Mouse (Mus musculus) adrenal gland, adult 18-20 months (tissue): Measurements from ENCODE around the gene Cry2. TPM values are rescaled to one million over a fixed set of nuclear protein-coding genes. Genes with fewer than 3 reads are reported as not detected.
"Not testable (repeated sequence)": the region's sequence is repeated elsewhere in the genome, so short reads cannot be mapped to it uniquely, and the experiment has no call there.

Source experiments
- DNase-seq, 2 experiments: peaks; one replicate each; pipeline ENCODE4 v3.0.0; 2021 to 2022; ENCODE audit warnings: low spot score in 2 of 2
- long read RNA-seq, 2 experiments: library from polyadenylated mRNA; stranded (forward); transcript quantifications; one replicate each; pipeline ENCODE4 v2.0.0; 2021
- total RNA-seq, 2 experiments: library from RNA; stranded (reverse); gene quantifications; 1 replicate in 1 of 2; 2 replicates in 1 of 2; pipeline ENCODE4 v1.2.3; 2021

Gene Cry2
- total RNA-seq = 10 to 100 TPM; 20.6 to 46.2 TPM
- long read RNA-seq, experiment 1, transcript Cry2-201 (12 exons, 3,976 nt) = major isoform, 11 of 18 reads
- long read RNA-seq, experiment 1, partial matches to known transcripts = 3 of 18 reads
- long read RNA-seq, experiment 1, other reads (novel, unspliced or antisense) = 2 of 18 reads
- long read RNA-seq, experiment 2, transcript Cry2-201 (12 exons, 3,976 nt) = major isoform, 12 of 33 reads
- long read RNA-seq, experiment 2, partial matches to known transcripts = 19 of 33 reads
- long read RNA-seq, experiment 2, other reads (novel, unspliced or antisense) = 0 of 33 reads

GRCm38 (mm10) chr2:92433578-92434374 lies at the start of gene Cry2:
Gene Cry2 (minus strand): TSS chr2:92434043.
- DNase-seq = peak; percentile 96

DNA sequence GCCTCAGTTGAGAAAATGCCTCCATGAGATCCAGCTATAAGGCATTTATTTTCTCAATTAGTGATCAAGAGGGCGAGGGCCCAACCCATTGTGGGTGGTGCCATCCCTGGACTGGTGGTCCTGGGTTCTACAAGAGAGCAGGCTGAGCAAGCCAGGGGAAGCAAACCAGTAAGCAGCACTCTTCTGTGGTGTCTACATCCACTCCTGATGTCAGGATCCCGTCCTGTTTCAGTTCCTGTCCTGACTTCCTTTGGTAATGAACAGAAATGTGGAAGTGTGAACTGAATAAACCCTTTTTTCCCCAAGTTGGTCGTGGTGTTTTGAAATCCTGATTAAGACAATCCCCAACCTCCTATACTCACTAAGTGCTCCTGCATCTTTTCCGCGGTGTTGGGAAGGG lies 49.7 kb upstream of the Cry2 start:
- no peak for DNase-seq

DNA sequence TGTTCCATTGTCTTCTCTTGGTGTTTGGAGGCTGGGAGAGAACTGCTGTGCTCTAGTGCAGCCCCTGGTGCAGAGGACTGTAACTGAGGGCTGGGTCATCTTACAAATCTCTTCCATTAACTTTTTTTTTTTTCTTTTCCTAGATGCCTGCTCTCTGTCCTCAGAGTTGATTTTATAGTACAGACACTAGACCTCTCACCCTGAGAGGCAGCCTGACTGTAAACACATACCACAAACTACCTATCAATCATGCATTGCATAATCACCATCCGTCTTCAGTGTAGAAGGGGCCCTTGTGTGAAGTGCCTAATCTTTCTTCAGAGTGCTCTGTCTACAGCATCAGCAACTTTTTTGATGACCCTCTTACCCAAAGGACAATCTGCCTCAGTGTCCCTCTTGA lies 48.7 kb upstream of the Cry2 start:
- no peak for DNase-seq

GRCm38 (mm10) chr2:92478313-92478688 lies 44.5 kb upstream of the Cry2 start:
- no peak for DNase-seq

GRCm38 (mm10) chr2:92477672-92478312 lies 43.9 kb upstream of the Cry2 start:
- no peak for DNase-seq

- DNase-seq = not testable (repeated sequence)
Measured at GRCm38 (mm10) chr2:92476580-92476979, 42.7 kb upstream of the Cry2 start.

DNA sequence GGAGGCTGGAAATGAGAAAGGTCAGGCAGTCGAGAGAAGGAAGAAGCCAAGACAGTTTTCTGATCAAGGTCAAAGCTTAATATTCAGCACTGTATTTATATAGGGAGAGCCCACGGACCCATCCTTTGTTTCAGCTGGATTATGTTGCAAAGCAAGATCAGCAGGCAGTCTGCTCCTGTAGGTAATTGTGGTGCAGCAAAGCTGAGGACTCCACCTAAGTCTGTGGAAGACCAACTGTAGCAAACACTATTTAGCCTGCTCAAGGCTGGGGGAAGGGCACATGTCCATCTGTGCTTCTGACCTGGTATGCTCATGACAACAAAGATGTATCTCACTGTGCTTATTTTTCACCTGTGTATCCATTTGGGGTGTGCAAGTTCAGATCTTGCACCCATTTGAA lies 41.9 kb upstream of the Cry2 start:
- no peak for DNase-seq

GRCm38 (mm10) chr2:92474920-92475319 lies 41.1 kb upstream of the Cry2 start:
- no peak for DNase-seq

DNA sequence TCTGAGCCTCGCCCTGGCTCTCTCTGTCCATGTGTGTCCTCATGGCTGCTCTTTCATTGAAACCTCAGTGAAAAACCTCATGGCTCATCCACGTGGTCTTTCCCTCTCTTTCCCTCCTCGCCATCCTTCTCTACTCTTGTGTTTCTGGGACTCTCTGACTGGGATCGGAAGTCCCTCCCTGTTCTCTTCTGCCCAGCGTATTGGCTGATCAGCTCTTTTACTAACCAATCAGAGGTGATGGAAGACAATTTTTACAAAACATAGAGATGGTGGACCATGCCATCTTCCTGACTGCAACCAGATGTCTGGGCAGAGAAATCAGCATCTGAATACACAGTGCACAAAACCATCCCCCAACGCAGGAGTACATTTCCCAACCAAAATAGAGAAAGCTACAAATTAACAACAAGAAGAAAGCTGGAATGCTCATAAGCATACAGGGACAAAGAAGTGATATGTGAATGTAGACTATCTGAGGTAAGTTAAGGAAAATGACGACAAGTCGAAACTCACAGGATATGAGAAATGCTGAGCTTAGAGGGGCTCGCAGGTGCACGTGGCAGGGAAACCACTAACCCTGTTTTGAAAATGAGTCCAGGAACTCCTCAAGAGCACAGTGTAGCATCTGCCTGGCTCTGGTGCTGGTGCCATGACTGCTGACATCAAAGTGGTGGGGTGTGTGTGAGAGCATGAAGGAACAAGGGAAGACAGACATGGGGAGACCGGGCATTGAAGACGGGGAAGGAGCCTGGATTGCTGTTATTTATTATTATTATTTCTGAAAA lies 38.2 kb upstream of the Cry2 start:
- DNase-seq = no peak

DNA sequence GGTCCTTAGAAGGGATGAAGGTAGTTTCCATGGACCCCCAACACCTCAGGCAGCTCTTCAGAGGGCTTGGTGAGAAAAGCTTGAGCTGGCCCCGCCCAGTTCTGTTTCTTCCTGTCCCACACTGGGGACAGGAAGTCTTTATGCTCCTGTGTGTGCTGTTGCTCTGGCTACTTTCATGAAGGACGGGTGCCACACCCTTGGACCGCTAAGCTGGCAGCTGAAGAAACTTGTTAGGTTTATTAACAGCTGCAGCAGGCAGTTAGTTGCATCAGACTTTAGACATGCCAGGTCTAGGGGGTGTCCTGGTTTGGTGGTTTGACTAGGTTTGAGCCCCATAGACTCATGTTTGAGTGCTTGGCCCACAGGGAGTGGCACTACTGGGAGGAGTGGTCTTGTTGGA lies 30.8 kb upstream of the Cry2 start:
- no peak for DNase-seq

- DNase-seq = no peak
Measured at GRCm38 (mm10) chr2:92461215-92461614, 27.4 kb upstream of the Cry2 start.

DNA sequence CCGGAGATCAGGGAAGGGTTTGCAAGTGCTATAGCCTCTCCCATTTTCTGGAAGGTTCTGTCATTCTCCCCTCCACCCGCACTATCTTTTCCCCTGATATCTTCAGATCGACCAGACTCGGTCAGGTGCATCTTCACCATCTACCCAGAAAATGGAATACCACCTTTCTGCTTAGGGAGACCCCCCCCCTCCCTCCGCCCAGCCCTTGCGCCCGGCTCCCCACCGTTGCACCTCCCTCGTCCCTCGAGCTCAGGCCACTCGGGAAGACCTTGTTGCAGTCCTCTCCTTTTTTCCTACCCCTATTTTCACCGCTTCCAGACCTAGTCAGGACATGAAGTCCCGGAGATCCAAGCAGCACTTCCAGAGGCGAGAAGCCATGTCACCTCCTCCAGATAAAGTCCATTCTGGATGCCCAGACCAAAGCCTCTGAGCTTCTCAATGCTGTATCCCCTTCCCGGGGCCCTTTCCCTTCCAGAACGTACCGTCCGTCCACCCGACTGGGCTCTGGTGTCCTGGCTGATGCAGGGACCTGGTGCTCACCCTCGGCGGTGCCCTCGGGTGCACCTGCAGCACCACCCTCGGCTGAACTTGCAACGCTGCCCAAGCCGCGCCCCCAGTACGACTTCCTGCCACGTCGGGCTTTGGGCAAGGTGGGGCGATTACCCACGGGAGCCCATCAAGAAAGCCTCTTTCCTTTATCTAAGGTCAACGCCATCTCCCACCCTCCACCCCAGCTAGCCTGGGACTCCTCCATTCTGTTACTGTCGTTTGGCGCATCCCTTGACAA lies 26.3 kb upstream of the Cry2 start, which contains the start of gene Slc35c1:
TSS of gene Slc35c1 (minus strand) at position 618 of the 787 bp plus-strand sequence.
- peak; percentile 31 to 37 for DNase-seq

DNA sequence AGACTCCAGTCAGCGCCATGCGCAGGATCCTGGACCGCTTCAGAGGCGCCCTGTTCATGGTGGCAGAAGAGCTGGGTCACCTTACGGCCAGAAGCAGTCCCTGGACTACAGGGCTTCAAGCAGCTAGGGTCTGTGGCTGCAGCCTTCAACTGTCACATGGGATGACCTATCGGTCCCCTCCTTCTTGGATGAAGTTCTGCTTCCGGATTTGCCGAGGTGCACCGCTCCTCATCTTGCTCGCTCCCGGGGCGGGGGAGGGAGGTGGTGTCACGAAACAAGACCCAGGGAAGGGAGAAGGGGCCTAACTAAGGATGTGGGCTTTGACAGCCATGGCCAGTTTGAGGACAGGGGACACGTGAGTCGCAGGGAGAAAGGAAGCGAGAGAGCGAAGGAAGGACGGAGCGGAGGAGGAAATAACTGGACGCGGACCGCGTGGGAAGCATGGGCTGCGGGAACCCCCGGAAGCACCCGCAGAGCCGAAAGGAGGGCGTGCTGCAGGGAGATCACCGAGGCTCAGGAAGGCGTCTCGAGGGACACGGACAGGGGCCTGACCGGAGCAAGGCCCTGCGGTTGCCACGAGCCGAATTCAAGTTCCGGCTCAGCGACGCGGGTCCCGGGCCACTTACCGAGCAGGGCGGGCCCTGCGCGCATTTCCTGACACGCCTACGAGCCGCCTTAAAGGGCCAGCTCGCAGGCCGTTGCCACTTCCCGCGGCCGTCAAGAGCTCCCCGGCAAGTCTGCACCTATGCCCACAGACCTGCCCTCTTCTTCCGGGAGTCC lies 25.5 kb upstream of the Cry2 start:
- DNase-seq = peak; percentile 77 to 78

DNA sequence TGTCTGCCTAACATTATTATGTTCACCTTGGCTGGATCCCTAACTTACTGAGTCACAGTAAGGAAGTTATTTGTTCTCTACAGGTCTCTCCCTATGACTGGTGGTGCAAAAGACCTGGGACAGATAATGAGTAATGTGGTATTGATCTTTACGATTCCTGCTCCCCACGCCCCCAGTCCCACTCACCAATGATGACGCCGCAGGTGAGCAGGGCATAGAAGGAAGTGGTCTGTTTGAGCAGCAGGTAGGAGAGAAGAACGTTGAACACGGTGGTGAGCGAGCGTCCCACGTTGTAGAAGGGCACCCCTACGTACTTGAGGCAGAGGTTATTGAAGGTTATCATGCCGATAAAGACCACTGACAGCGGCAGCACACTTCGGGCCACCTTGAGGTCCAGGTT lies 24.6 kb upstream of the Cry2 start:
- no peak for DNase-seq

DNA sequence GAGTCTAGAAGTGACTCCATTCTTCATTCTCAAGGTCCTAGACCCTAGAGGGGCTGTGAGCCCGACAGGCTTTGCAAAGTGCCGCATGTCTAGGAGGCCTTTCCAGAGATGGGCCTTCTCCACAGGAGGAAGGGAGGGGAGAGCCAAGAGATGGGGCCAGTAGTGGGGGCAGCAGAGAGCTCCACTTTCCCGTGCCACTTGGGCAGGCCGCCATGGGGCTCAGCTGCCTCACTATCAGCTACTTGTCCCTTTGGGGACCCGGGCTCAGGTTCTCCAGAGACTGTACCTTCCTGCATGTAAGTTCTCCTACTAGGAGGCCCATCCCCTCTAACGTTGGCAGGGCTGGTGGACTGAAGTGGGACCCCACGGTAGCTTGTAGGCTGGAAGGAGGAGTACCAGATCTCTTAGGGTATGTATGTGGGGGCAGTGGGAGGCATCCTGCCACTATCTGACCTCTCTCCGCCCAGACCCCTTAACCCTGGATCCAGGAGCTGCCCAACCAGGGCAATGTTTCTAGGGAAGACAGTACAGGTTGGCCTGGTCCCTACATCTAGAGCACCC lies 23.2 kb upstream of the Cry2 start:
- DNase-seq = no peak

- DNase-seq = no peak
Measured at GRCm38 (mm10) chr2:92455704-92456103, 21.9 kb upstream of the Cry2 start.

DNA sequence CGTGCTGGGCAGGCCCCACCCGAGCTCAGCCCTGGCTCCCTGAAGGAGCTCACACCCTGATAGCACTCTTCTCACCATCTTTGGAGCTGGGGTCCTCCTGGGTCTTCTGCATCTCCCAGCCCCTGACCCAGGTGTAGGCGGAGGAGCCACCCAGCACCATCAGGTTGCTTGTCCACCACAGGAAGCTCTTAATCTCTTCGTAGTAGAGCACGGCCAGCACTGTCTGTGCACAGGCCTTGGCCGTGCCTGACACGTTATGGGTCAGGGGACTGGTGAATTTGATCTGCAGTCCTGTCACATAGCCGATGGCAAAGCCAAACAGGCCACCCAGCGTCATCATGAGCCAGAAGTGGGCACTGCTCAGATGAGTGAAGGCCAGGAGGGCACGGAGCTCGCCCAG lies 20.3 kb upstream of the Cry2 start:
- no peak for DNase-seq

DNA sequence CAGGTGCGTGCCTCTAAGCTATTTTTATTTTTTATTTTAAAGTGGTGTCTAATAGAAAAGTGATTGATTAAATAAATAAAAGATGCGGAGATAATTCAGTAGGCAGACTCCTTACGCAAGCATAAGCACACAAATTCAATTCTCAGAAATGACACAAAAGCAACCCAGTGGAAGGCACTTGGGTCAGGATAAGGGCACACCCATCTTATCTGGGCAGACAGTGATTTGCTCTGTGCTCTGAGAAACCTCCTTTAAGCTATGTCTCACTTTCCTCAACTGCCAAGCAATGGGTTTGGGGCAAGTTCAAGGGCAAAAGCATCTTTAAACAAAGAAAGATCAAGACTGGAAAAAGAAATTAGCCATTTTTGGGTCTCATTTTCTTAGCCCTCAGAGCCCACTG lies 17.3 kb upstream of the Cry2 start:
- DNase-seq = no peak

DNA sequence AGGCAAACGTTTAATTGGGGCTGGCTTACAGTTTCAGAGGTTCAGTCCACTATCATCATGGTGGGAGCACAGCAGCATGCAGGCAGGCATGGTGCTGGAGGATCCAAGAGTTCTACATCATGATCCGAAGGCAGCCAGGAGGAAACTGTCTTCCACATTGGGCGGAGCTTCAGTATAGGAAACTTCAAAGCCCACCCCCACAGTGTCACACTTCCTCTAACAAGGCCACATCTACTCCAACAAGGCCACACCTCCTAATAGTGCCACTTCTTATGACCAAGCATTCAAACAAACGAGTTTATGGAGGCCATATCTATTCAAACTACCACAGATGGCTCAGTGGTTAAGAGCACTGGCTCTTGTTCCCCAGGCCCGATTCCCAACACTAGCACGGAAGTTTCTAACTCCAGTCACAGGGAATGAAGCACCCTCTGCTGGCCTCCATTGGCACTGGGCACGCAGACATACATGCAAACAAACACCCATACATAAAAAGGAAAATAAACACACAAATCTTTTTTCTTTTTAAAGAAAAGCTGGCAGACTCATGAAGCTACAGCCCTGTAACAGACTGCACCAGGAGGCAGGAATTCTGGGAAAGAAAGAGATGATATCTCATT lies 13.4 kb upstream of the Cry2 start:
- DNase-seq = no peak
